Mouse (Mus musculus) liver, embryonic 14.5 days (tissue): Measurements from ENCODE around the gene Mybbp1a.

Source experiments
- CTCF ChIP-seq: IDR thresholded peaks from 2 replicates; pipeline ENCODE4 v1.5.1; 2016; ENCODE audit warnings: antibody characterized with exemption, low read depth, control low read depth
- EP300 ChIP-seq: IDR thresholded peaks from 2 replicates; pipeline ENCODE4 v1.6.1; 2016; ENCODE audit warnings: antibody characterized with exemption, low read depth

DNA sequence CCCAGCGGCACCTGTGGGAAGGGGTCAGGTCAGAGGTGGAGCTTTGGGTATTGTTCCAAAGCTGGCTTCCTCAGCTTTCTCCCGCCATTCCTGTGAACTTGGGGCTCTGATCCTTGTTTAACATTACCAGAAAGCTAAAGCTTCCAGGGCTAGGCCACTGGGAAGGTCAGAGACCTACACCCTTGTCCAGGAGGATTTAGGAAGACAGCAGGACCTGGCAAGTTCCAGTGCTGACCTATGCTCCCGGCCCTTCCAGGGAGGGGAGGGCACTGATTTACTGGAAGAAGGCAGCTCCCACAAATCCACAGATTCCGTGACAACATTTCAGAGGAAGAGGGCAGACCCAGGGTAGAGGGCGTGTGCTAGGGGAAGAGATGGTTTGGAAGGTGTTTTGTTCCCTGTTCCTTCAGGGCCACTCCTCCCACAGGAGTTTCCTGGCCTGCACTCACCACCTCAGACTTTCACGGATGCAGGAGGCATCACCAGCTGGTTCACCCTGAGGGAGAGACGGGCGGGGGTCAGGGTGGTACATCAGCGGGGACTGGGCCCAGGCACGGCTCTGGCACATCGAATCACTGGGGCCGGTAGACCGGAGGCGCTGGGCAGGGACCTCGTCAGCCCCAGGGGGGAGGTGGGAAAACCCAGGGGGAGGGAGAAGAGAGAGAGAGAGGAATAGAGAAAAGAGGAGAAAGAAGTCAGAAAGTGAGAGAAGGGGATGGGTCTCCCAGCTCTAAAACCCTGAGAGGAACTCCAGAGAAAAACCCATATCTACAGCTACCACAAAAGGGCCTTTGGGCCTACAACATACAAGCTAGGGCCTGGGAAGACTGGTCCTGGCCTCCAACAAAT, 12.2 kb downstream of the Mybbp1a start:
- TF ChIP-seq EP300 (no peak), CTCF (no peak)
